Mouse (Mus musculus): ENCODE results near the gene Pcsk5. TPM values are rescaled to one million over a fixed set of nuclear protein-coding genes. Genes with fewer than 3 reads are reported as not detected.
A peak's percentile ranks its signal among the peaks of the same experiment; 100 is the strongest.

The Pcsk5 gene
- polyA plus RNA-seq, 1 experiment from 2014 or later: 12.0 TPM

- H3K9me3 ChIP-seq (replicated peaks): no peaks in the 10 kb centered on the region
- H3K27ac ChIP-seq: no peak overlapping the region
- no peak overlapping the region for H3K4me3 ChIP-seq
- H3K9ac ChIP-seq: no peak overlapping the region
- WGBS: 95% methylated on average over 4 of the region's 4 CpGs
- H3K36me3 ChIP-seq: peaks cover 16% of the 10 kb centered on the region
- ATAC-seq (ENCODE audit: low FRiP score): no peak
- no peaks in the 10 kb centered on the region; the same call in 1 of the 2 replicates for H3K4me1 ChIP-seq
- peaks cover 3% of the 10 kb centered on the region; the same call in 1 of the 2 replicates for H3K27me3 ChIP-seq
- no peak overlapping the region for H3K4me2 ChIP-seq (replicated peaks)
These were observed 440.6 kb downstream of the Pcsk5 start for GRCm38 (mm10) chr19:17396802-17397201.

- Histone ChIP-seq H3K27me3 (peaks cover 3% of the 10 kb centered on the region; the same call in 1 of the 2 replicates), H3K9me3 (replicated peaks) (no peaks in the 10 kb centered on the region), H3K27ac (peak within 1 kb of the TSS; percentile 76), H3K4me2 (replicated peaks) (peak within 1 kb of the TSS; percentile 62), H3K9ac (peak within 1 kb of the TSS; percentile 86), H3K4me1 (no peaks in the 10 kb centered on the region; the same call in 1 of the 2 replicates), H3K4me3 (peak within 1 kb of the TSS; percentile 92), H3K36me3 (no peaks in the 10 kb centered on the region)
- ATAC-seq (ENCODE audit: low FRiP score): peak; percentile 98
- under 1% methylated on average over 82 of the region's 83 CpGs for WGBS
These were observed 443.4 kb downstream of the Pcsk5 start, which contains the start of gene Rfk for GRCm38 (mm10) chr19:17393841-17394591. Gene Rfk (plus strand): TSS chr19:17394043.

- H3K36me3 ChIP-seq: no peaks in the 10 kb centered on the region
- peak overlapping the region; percentile 62; the same call in 1 of the 2 replicates for H3K4me2 ChIP-seq (replicated peaks)
- H3K27ac ChIP-seq: no peak overlapping the region
- ATAC-seq (ENCODE audit: low FRiP score): no peak
- peaks cover 3% of the 10 kb centered on the region; the same call in 1 of the 2 replicates for H3K27me3 ChIP-seq
- H3K4me1 ChIP-seq: no peaks in the 10 kb centered on the region; the same call in 1 of the 2 replicates
- no peak overlapping the region for H3K4me3 ChIP-seq
- no peak overlapping the region for H3K9ac ChIP-seq
- H3K9me3 ChIP-seq (replicated peaks): no peaks in the 10 kb centered on the region
- 17% methylated on average over 3 of the region's 3 CpGs for WGBS
These were observed 444.6 kb downstream of the Pcsk5 start for GRCm38 (mm10) chr19:17392866-17393265.

GRCm38 (mm10) chr19:17388404-17388803 lies 449.0 kb downstream of the Pcsk5 start:
- no peak for ATAC-seq (ENCODE audit: low FRiP score)
- no peak overlapping the region for H3K9ac ChIP-seq

GRCm38 (mm10) chr19:17386424-17386823 lies 451.0 kb downstream of the Pcsk5 start:
- Histone ChIP-seq H3K27me3 (no peaks in the 10 kb centered on the region), H3K9me3 (replicated peaks) (no peaks in the 10 kb centered on the region), H3K4me3 (no peak overlapping the region), H3K36me3 (no peaks in the 10 kb centered on the region), H3K9ac (no peak overlapping the region), H3K4me2 (replicated peaks) (no peak overlapping the region), H3K27ac (no peak overlapping the region), H3K4me1 (no peaks in the 10 kb centered on the region)
- ATAC-seq (ENCODE audit: low FRiP score): 0 out of 2 replicates have a peak, but pooled peaks have one; percentile 38
- 28% methylated on average over 6 of the region's 6 CpGs for WGBS

More at GRCm38 (mm10) chr19:17388404-17388803, 449.0 kb downstream of the Pcsk5 start:
- Histone ChIP-seq H3K36me3 (no peaks in the 10 kb centered on the region), H3K4me2 (replicated peaks) (no peak overlapping the region), H3K27me3 (peaks cover 3% of the 10 kb centered on the region; the same call in 1 of the 2 replicates), H3K27ac (no peak overlapping the region), H3K9me3 (replicated peaks) (no peaks in the 10 kb centered on the region), H3K4me3 (no peak overlapping the region), H3K4me1 (no peaks in the 10 kb centered on the region)
- WGBS: 18% methylated on average over 2 of the region's 2 CpGs

- no peaks in the 10 kb centered on the region for H3K4me1 ChIP-seq
These were observed 452.0 kb downstream of the Pcsk5 start for GRCm38 (mm10) chr19:17385426-17385825.

GRCm38 (mm10) chr19:17385022-17385421 lies 452.4 kb downstream of the Pcsk5 start:
- no peak for ATAC-seq (ENCODE audit: low FRiP score)
- Histone ChIP-seq H3K4me2 (replicated peaks) (no peak overlapping the region), H3K27ac (no peak overlapping the region), H3K9me3 (replicated peaks) (no peaks in the 10 kb centered on the region), H3K4me3 (no peak overlapping the region), H3K9ac (no peak overlapping the region), H3K27me3 (no peaks in the 10 kb centered on the region), H3K36me3 (no peaks in the 10 kb centered on the region), H3K4me1 (no peaks in the 10 kb centered on the region)
- WGBS: 98% methylated on average over 4 of the region's 4 CpGs

More at GRCm38 (mm10) chr19:17385426-17385825, 452.0 kb downstream of the Pcsk5 start:
- Histone ChIP-seq H3K27ac (no peak overlapping the region), H3K27me3 (no peaks in the 10 kb centered on the region), H3K4me2 (replicated peaks) (no peak overlapping the region), H3K36me3 (no peaks in the 10 kb centered on the region), H3K9me3 (replicated peaks) (no peaks in the 10 kb centered on the region), H3K9ac (no peak overlapping the region), H3K4me3 (no peak overlapping the region)
- 54% methylated on average over 1 of the region's 1 CpGs for WGBS
- no peak for ATAC-seq (ENCODE audit: low FRiP score)

- H3K9me3 ChIP-seq (replicated peaks): no peaks in the 10 kb centered on the region
- ATAC-seq (ENCODE audit: low FRiP score): no peak
- H3K36me3 ChIP-seq: no peaks in the 10 kb centered on the region
- no peak overlapping the region for H3K9ac ChIP-seq
- H3K4me3 ChIP-seq: no peak overlapping the region
- H3K4me2 ChIP-seq (replicated peaks): no peak overlapping the region
- no peak overlapping the region for H3K27ac ChIP-seq
- no peaks in the 10 kb centered on the region for H3K4me1 ChIP-seq
- H3K27me3 ChIP-seq: no peaks in the 10 kb centered on the region
- WGBS: 84% methylated on average over 6 of the region's 6 CpGs
These were observed 454.5 kb downstream of the Pcsk5 start for GRCm38 (mm10) chr19:17382807-17383397.
